Mouse (Mus musculus): Measurements from ENCODE around the gene Foxp1. TPM values are rescaled to one million over a fixed set of nuclear protein-coding genes. Genes with fewer than 3 reads are reported as not detected.

Gene Foxp1
- polyA plus RNA-seq, 1 experiment from 2014 or later: 77.4 TPM

DNA sequence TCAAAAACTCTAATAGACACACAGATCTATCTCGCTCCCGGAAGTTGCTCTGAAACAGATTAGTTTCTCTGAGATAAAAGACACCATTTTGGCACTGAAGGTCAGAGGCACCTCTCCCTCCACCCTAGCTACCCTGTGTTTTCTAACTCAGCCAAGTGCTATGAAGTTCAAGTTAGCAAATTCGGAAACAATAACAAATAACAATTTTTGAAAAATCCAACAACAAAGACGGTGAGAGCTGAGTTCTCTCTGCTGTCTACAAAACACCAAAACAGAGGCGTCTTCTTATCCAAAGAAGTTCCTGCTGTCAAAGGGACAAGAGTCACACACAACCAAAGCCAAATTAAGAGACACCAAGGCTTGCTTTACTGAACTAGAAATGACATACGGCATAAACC, 349.9 kb downstream of the Foxp1 start:
- H3K27ac ChIP-seq: no peak overlapping the region
- no peak for ATAC-seq (ENCODE audit: insufficient number of reproducible peaks, insufficient read depth, low FRiP score, low TSS enrichment, low read depth)
- H3K9me3 ChIP-seq: no peaks in the 10 kb centered on the region
- no peak overlapping the region for H3K9ac ChIP-seq (replicated peaks)
- H3K4me1 ChIP-seq (replicated peaks): peaks cover 11% of the 10 kb centered on the region; the same call in 1 of the 2 replicates
- no peak overlapping the region for H3K4me3 ChIP-seq (replicated peaks)
- no peak overlapping the region for H3K4me2 ChIP-seq
- 91% methylated on average over 6 of the region's 6 CpGs for WGBS
- no peaks in the 10 kb centered on the region for H3K27me3 ChIP-seq
- no peaks in the 10 kb centered on the region for H3K36me3 ChIP-seq

DNA sequence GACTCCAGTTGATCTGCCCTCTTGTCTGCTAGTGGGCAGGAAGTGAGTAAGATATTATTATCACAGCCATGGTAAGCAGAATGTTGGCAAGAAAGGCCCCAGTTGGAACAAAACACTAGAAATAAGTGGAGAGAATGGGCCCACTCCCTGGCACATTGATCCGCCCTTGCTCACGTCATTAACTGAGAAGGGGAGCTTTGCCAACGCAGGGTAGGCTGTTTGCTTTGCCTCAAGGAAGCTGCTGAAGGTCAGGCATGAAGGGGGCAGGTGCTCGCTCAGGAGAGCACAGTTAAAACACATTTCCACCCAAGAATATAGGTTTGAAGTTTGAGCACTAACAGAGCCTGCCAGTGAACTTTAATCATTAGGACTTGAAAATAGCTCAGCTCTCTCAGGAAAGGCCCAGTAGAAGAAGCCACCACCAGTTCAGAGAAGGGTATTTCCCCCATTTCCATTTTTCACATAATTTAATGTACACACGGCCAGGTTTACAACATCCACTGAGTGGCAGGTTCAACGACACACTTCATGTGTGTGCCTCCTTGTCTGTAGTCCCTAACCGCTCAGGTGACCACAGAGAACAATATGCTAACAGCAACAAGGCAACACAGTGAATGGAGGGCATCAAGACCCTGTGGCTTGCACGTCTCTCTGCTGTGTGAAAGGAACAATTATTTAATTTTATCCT, 350.5 kb downstream of the Foxp1 start:
- 87% methylated on average over 8 of the region's 8 CpGs for WGBS
- no peak for ATAC-seq (ENCODE audit: insufficient number of reproducible peaks, insufficient read depth, low FRiP score, low TSS enrichment, low read depth)

DNA sequence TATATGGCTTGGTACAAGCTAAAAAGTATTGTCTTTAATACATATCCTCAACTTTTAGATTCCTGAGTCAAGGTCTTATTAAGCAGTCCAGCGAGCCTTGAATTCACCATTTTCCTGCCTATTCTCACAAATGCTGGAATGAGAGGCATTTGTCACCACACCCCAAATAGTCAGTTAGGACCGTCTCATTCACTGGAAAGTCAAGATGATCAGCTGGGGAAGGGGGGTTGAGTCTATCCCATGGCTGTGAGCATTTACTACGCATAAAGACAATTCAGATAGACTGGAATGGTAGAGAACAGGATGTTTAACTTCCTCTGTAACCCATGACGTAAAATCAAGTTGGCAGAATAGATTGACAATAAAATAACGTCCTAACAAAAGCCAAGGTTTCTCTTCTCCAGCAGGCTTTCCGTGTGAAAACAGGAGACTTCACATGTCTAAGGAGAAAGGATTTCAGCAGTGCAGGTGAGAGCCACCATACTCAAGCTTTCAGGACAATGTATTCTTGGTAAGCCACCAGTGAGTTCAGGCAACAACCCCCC, 351.2 kb downstream of the Foxp1 start:
- WGBS: 79% methylated on average over 6 of the region's 6 CpGs
- ATAC-seq (ENCODE audit: insufficient number of reproducible peaks, insufficient read depth, low FRiP score, low TSS enrichment, low read depth): no peak
- Histone ChIP-seq H3K4me3 (replicated peaks) (no peak overlapping the region), H3K9ac (replicated peaks) (no peak overlapping the region), H3K27me3 (no peaks in the 10 kb centered on the region), H3K4me2 (no peak overlapping the region), H3K4me1 (replicated peaks) (peaks cover 11% of the 10 kb centered on the region; the same call in 1 of the 2 replicates), H3K9me3 (no peaks in the 10 kb centered on the region), H3K27ac (no peak overlapping the region), H3K36me3 (no peaks in the 10 kb centered on the region)

More for the DNA sequence above, 350.5 kb downstream of the Foxp1 start:
- Histone ChIP-seq H3K4me1 (replicated peaks) (peaks cover 11% of the 10 kb centered on the region; the same call in 1 of the 2 replicates), H3K9me3 (no peaks in the 10 kb centered on the region), H3K27me3 (no peaks in the 10 kb centered on the region), H3K36me3 (no peaks in the 10 kb centered on the region), H3K27ac (no peak overlapping the region), H3K9ac (replicated peaks) (no peak overlapping the region), H3K4me3 (replicated peaks) (no peak overlapping the region), H3K4me2 (no peak overlapping the region)

DNA sequence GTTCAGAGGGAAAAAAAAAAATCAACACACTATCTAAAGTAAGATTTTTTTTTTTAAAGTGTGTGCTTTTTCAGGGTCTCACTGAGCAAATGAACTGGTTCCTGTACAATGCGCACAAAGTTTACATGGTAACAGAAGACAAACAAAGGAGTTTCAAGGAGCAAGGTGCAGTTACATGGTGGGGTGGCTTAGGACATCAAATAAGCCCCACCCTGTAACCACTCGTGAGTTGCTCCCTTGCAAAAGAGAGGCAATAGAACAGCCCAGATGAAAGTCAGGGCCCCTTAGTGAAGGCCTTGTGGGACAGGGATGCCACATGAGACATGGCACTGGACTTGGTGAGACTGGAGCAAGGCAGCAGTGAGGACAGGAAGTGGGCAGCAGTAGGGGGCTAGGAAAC, 353.8 kb downstream of the Foxp1 start:
- 72% methylated on average over 2 of the region's 2 CpGs for WGBS

DNA sequence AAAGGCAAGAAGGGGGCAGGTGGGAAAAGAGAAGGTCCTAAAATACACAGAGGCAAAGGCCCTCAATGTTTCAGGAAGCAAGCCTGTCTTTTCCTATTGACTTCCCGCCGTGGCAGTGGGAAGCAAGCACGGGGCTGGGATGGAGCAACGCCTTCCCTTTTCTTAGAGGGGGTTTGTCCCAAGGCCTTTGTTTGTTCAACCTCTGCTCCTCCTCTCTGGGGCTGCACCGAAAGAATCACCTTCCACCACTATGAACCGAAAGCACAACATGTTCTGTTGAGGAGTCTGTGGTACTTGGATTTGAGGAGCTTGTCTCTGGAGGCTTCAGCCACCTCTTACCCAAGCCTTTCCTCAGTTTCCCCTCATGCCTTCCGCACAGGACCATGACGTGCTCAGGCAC, 355.5 kb downstream of the Foxp1 start:
- Histone ChIP-seq H3K4me1 (replicated peaks) (peaks cover 3% of the 10 kb centered on the region; the same call in 1 of the 2 replicates), H3K27me3 (no peaks in the 10 kb centered on the region), H3K9ac (replicated peaks) (no peak overlapping the region), H3K36me3 (no peaks in the 10 kb centered on the region), H3K4me2 (no peak overlapping the region), H3K27ac (no peak overlapping the region), H3K9me3 (no peaks in the 10 kb centered on the region), H3K4me3 (replicated peaks) (no peak overlapping the region)
- WGBS: 81% methylated on average over 8 of the region's 8 CpGs
- ATAC-seq (ENCODE audit: insufficient number of reproducible peaks, insufficient read depth, low FRiP score, low TSS enrichment, low read depth): no peak

More for the DNA sequence above, 353.8 kb downstream of the Foxp1 start:
- no peak overlapping the region for H3K4me2 ChIP-seq
- H3K27me3 ChIP-seq: no peaks in the 10 kb centered on the region
- H3K4me3 ChIP-seq (replicated peaks): no peak overlapping the region
- peaks cover 8% of the 10 kb centered on the region; the same call in 1 of the 2 replicates for H3K4me1 ChIP-seq (replicated peaks)
- no peak overlapping the region for H3K27ac ChIP-seq
- no peak for ATAC-seq (ENCODE audit: insufficient number of reproducible peaks, insufficient read depth, low FRiP score, low TSS enrichment, low read depth)
- no peak overlapping the region for H3K9ac ChIP-seq (replicated peaks)
- H3K36me3 ChIP-seq: no peaks in the 10 kb centered on the region
- no peaks in the 10 kb centered on the region for H3K9me3 ChIP-seq

DNA sequence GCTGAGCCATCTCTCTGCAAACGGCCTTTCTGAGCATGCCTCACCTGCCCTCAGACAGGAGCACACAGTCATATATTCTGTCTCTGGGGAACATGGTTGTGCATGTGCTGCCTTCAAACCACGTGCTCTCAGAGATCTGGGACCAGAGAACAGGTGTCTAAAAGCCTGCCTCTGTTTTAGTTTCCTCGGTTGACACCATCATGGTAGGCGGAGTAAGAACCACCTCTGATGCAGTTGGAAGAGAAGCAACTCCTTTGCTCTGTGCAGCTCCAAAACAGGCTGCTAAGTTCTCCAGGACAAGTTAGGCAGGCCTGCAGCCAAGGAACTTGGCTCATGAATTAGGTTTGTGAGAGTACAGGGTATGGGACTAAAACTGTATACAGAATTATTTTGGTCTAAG, 356.4 kb downstream of the Foxp1 start:
- Histone ChIP-seq H3K4me1 (replicated peaks) (0 out of 2 replicates have a peak, but pooled peaks cover 5% of the 10 kb centered on the region), H3K9ac (replicated peaks) (no peak overlapping the region), H3K4me3 (replicated peaks) (no peak overlapping the region), H3K36me3 (no peaks in the 10 kb centered on the region), H3K9me3 (no peaks in the 10 kb centered on the region), H3K27me3 (no peaks in the 10 kb centered on the region), H3K4me2 (no peak overlapping the region), H3K27ac (no peak overlapping the region)
- WGBS: 82% methylated on average over 4 of the region's 4 CpGs
- no peak for ATAC-seq (ENCODE audit: insufficient number of reproducible peaks, insufficient read depth, low FRiP score, low TSS enrichment, low read depth)

DNA sequence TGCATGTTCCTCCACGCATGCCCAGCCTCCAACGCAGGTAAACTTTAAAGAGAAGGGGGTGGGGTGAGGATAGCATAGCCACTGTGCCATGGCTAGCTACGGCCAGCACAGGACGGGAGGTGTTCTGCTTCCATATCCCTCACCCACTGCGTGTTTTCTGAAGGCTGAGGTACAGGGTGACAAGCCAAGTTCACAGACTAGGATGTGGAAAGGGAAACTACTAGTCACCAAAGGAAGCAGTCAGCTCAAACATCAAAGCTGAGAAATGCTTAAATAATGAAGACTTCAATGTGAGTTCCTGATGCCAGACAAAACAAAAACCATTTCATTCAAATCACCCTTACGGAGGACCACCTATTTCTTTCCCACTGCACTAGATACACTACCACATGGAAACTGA, 357.8 kb downstream of the Foxp1 start:
- Histone ChIP-seq H3K4me1 (replicated peaks) (peaks cover 18% of the 10 kb centered on the region), H3K9me3 (no peaks in the 10 kb centered on the region), H3K4me2 (no peak overlapping the region), H3K27ac (no peak overlapping the region), H3K9ac (replicated peaks) (no peak overlapping the region), H3K27me3 (no peaks in the 10 kb centered on the region), H3K36me3 (no peaks in the 10 kb centered on the region), H3K4me3 (replicated peaks) (no peak overlapping the region)
- whole genome bisulfite sequencing: 87% methylated on average over 6 of the region's 6 CpGs
- ATAC-seq (ENCODE audit: insufficient number of reproducible peaks, insufficient read depth, low FRiP score, low TSS enrichment, low read depth): no peak

DNA sequence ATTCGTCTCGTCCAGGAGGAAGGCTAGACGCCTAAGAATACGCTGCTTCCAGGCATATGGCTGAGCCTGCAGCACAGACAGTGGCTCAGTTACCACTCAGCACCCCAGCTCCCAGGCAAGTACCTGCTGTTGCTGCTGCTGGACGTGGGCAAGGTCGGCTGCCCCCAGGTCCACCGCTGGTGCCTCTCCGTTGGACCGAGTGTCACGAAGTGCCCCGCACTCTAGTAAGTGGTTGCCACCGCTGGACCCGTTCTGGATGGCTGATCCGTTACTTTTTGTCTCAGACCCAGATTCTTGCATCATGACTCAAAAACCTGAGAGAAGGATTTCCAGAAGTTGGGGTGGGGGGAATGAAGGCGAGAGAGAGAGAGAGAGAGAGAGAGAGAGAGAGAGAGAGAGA, 359.8 kb downstream of the Foxp1 start:
- Histone ChIP-seq H3K9me3 (no peaks in the 10 kb centered on the region), H3K9ac (replicated peaks) (no peak overlapping the region), H3K4me1 (replicated peaks) (peaks cover 27% of the 10 kb centered on the region), H3K4me3 (replicated peaks) (no peak overlapping the region), H3K4me2 (no peak overlapping the region), H3K27ac (no peak overlapping the region), H3K36me3 (no peaks in the 10 kb centered on the region), H3K27me3 (no peaks in the 10 kb centered on the region)
- no peak for ATAC-seq (ENCODE audit: insufficient number of reproducible peaks, insufficient read depth, low FRiP score, low TSS enrichment, low read depth)
- WGBS: 85% methylated on average over 15 of the region's 15 CpGs

DNA sequence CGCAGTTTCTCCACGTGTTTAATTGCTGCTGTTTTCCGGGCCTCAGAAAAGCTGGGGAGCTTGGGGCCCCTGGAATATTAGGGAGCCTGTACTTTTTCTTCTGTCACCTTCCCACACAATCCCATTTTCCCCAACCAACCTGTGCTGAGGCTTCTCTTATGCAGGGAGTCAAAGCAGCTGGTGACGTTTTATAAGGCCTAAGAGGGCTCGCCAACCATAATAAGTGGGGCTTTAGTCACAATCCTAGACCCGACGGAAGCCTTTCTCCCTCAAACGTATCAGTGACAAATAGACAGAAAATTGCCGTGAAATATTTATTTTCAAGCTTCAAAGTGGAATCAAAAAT, 362.2 kb downstream of the Foxp1 start:
- no peaks in the 10 kb centered on the region for H3K36me3 ChIP-seq
- ATAC-seq (ENCODE audit: insufficient number of reproducible peaks, insufficient read depth, low FRiP score, low TSS enrichment, low read depth): peak; percentile 52
- peak overlapping the region; percentile 88 for H3K27ac ChIP-seq
- H3K4me1 ChIP-seq (replicated peaks): peaks cover 27% of the 10 kb centered on the region
- H3K27me3 ChIP-seq: no peaks in the 10 kb centered on the region
- 15% methylated on average over 9 of the region's 9 CpGs for WGBS
- no peaks in the 10 kb centered on the region for H3K9me3 ChIP-seq
- H3K4me2 ChIP-seq: peak overlapping the region; percentile 46
- H3K4me3 ChIP-seq (replicated peaks): peak overlapping the region; percentile 15; the same call in 1 of the 2 replicates
- no peak overlapping the region for H3K9ac ChIP-seq (replicated peaks)

DNA sequence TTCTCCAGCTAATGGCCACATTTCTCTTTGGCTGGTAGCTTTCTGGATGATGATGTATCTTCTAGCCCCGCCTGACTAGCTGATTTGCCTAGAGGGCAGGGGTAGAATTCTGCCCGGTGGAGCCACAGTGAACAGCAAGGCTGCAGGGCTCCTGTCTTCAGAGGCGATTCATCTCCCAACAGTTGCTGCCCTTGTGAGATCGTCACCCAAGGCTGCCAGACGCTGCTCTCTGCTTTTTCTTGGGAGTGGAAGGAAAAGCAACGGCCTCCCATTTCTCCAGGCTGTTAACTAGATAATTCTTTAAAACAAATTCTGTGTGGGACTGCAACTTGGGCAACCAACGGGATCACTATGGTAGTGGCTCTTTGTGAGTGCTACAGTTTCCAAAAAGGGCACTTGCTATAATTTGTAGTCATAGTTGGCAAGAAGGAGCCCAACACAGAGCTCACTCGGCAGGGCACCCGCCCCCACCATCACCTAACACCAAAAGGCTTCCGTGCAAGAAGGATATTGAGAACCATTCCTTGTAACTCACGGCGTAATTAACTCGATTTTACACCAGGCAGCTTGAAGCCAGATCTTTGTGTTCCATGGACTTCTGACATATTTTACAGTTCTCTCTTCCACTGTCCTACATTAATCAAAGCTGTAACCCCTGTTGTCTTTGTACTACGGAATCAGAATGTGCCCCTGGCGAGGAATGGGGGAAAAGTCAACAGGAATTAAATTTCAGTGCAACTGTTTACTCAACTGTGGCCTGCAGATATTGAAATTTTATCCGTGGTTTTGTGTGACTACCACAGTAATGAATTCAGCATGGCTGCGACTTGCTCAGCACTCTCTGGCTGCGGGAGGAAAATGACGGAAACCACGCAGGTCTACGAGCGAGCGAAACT, 362.8 kb downstream of the Foxp1 start:
- Histone ChIP-seq H3K9me3 (no peaks in the 10 kb centered on the region), H3K4me3 (replicated peaks) (peak overlapping the region; percentile 15; the same call in 1 of the 2 replicates), H3K27ac (peak overlapping the region; percentile 88), H3K36me3 (no peaks in the 10 kb centered on the region), H3K9ac (replicated peaks) (0 out of 2 replicates have a peak overlapping the region, but pooled peaks have one; percentile 19), H3K4me2 (peak overlapping the region; percentile 46), H3K4me1 (replicated peaks) (peaks cover 27% of the 10 kb centered on the region), H3K27me3 (no peaks in the 10 kb centered on the region)
- WGBS: 19% methylated on average over 23 of the region's 23 CpGs
- ATAC-seq (ENCODE audit: insufficient number of reproducible peaks, insufficient read depth, low FRiP score, low TSS enrichment, low read depth): peak; percentile 56

DNA sequence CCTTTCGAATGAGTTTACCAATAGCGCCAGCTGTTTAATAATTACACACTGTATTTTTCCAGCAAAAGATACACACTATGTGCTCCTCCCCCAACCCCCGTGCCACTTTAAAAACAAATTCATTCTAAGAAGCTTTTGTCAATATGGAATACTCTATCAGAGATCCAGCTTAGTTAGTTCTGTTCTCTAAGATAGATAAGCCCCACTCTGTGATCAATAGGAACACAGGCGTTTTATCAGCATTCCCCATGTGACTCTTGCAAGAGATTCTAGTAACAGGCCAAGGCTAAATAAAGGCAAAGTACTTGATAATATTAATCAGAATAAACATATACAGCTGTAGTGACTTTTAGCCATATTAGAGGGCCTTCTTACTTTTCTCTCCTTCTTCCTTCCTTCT, 368.8 kb downstream of the Foxp1 start:
- 92% methylated on average over 4 of the region's 4 CpGs for WGBS
- Histone ChIP-seq H3K9me3 (no peaks in the 10 kb centered on the region), H3K4me3 (replicated peaks) (no peak overlapping the region), H3K27ac (no peak overlapping the region), H3K4me2 (no peak overlapping the region), H3K9ac (replicated peaks) (no peak overlapping the region), H3K4me1 (replicated peaks) (no peaks in the 10 kb centered on the region), H3K36me3 (no peaks in the 10 kb centered on the region), H3K27me3 (no peaks in the 10 kb centered on the region)
- no peak for ATAC-seq (ENCODE audit: insufficient number of reproducible peaks, insufficient read depth, low FRiP score, low TSS enrichment, low read depth)

Measured in limb, embryonic 12.5 days (tissue).